Mouse (Mus musculus): ENCODE data around the gene Fam71b.

- no peak for TF ChIP-seq CTCF (IDR thresholded peaks at IDR 0.05; ENCODE audit: extremely low read depth, insufficient read depth, low read length)
- no peak for TF ChIP-seq POLR2A (IDR thresholded peaks at IDR 0.05; ENCODE audit: extremely low read depth, insufficient read depth, low read length)
Observed at GRCm38 (mm10) chr11:46360991-46361665, 35.2 kb upstream of the Fam71b start.

Measured in cortical plate, adult 2 months (tissue).